Mouse (Mus musculus) erythroid progenitor cell, adult 5-6 weeks (primary cell): Measurements from ENCODE around the gene Bcan. TPM values are rescaled to one million over a fixed set of nuclear protein-coding genes. Genes with fewer than 3 reads are reported as not detected.

Experiments used
- ATAC-seq: replicated peaks from 2 replicates; pipeline ENCODE4 v1.8.0; 2016; ENCODE audit warnings: moderate number of reproducible peaks, mild to moderate bottlenecking, moderate TSS enrichment, inconsistent platforms; ENCODE audit not compliant: poor library complexity, low FRiP score, severe bottlenecking
- total RNA-seq, 2 experiments: library from RNA; stranded (forward) in 1 of 2; stranded (reverse) in 1 of 2; fragments of 150-400 nt in 1 of 2; fragments of 186-747, 209-891 nt in 1 of 2; gene quantifications; 2 replicates each; pipeline versions ENCODE4 v1.2.3 to v1.2.4; 2015 to 2017; ENCODE audit warnings: low replicate concordance in 2 of 2

Bcan gene
- total RNA-seq, 2 experiments from 2014 or later = not detected

DNA sequence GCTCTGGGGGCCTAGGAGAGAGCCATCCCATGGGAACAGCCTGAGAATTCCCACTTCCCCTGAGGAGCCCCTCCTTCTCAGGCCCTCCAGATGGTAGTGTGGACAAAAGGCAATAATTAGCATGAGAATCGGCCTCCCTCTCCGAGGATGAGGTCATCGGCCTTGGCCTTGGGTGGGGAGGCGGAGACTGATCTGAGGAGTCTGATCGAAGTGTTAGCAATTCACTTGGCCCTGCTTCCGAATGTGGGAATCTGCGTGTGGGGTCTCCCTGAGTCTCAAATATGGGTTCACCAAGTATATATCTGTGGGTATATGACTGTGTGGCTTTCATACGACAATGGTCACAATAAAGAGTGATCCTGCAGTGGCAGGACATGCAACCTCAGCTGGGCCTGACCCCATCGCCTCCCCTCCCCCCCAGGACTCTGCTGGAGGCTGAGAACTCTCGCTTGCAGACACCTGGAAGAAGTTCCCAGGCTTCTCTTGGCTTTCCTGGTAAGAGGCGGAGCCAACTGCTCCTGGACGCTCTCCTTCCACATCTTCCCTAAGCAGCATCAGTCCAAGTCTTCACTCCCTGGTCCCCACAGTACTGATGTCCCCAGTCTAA, 25.5 kb downstream of the Bcan start:
- ATAC-seq = no peak

DNA sequence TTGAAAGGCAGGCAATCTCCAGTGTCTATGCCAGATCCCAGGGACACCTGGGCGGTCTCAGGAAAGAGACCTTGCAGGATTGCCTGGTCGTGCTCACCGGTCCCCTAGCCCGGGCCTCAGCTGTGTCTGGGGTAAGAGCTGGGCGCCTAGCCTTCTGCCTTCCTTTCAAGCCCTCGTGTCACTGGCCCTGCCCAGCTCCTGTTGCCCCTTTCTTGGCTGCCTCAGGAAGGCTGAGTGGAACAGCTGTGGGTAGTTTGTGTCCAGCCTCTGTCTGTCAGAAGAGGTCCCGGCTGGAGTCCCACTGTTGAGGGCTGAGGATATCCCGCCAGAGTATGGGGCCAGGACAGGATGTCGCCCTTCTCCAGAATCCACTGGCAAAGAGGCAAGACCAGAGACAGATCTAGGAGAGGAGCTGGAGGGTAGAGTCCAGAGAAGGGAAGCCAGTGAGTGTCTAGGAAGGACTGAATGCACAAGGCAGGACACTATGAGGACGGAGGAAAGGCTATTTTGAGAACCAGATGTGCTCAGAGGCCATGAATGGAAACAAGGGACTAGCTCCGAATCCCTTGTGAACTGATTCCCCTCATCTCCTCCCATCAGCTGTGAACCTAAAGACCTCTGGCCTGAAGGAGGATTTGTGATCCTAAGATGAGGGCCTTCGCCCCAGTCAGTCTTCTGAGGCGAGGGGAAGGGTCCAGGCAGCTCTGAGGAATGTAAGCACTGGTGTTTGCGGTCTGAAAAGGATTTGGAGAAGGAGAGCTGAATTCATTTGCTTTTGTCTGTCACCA, 26.2 kb downstream of the Bcan start:
- no peak for ATAC-seq

DNA sequence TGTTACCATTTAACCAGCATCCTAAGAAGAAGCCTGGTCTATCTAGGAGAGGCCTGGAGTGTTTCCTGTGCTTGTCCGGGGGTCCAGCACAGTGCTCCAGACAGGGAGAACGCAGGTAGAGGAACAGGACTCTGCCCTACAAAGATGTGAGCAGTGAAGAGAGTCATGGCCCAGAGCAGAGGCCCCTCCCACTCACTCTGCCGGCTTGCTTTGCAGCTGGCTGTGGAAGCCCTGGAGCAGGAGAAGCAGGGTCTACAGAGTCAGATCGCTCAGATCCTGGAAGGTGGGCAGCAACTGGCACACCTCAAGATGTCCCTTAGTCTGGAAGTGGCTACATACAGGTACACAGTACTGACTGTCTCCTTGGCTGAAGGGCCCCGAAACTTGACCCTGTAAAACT, 27.3 kb downstream of the Bcan start:
- no peak for ATAC-seq

DNA sequence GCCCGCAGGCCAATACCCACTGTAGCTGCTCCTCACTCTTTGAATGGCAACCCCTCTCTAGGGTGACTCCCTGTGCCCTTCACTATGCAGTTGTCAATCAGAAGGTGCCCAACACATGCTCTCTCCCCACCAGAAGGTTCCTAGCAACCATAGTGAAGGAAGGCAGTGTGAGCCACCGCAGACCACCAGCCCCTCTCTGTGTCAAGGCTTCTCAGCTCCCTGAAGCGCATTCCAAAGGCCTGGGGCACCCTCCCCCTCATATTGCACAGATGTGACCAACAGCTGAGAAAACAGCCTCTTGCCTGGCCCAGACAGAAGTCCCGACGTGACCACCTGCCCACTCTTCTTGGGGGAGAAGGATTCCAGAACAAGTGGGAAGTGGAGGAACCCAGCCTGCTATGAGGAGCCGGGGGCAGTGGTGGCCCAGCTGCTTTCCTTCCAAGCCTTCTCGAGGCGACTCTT, 27.8 kb downstream of the Bcan start:
- no peak for ATAC-seq

DNA sequence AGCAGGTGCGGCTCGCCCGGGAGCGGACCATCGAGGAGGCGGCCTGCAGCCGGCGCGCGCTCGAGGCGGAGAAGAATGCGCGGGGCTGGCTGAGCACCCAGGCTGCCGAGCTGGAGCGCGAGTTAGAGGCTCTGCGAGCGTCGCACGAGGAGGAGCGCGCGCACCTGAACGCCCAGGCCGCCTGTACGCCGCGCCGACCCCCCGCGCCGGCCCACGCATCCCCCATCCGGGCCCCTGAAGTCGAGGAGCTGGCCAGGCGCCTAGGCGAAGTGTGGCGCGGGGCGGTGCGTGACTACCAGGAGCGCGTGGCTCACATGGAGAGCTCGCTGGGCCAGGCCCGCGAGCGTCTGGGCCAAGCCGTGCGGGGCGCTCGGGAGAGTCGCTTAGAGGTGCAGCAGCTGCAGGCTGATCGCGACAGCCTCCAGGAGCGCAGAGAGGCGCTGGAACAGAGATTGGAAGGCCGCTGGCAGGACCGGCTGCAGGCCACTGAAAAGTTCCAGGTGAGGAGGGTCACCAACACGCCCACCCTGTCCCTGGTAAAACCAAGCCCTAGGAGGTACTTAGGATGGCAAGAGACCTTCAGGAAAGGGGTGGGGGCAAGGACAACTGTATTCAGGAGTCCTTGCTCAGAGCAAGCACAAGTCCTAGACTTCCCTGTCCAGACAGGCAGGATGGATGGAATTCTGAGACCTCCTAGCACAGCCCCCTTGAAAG, 28.4 kb downstream of the Bcan start:
- no peak for ATAC-seq

DNA sequence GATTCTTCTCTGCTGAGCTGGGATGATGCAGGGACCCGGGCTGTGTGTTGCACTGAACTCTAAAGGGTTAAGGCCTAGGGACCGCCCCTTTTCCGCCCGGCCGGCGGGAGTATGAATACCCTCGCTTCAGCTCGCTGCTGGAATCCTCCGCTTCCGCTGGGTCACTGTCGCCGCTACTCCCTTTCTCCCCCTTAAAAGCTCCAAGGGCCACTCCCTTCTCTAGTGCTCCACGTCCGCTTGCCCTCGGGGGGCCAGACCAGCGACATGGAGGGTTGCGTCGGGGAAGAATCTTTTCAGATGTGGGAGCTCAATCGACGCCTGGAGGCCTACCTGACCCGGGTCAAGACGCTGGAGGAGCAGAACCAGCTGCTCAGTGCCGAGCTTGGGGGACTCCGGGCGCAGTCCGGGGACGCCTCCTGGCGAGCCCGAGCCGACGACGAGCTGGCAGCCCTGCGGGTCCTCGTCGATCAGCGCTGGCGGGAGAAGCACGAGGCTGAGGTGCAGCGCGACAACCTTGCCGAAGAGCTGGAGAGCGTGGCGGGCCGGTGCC, 29.0 kb downstream of the Bcan start, which contains the start of gene Nes:
Nes (plus strand) TSS at position 140 of the 550 bp plus-strand sequence.
- ATAC-seq = no peak

DNA sequence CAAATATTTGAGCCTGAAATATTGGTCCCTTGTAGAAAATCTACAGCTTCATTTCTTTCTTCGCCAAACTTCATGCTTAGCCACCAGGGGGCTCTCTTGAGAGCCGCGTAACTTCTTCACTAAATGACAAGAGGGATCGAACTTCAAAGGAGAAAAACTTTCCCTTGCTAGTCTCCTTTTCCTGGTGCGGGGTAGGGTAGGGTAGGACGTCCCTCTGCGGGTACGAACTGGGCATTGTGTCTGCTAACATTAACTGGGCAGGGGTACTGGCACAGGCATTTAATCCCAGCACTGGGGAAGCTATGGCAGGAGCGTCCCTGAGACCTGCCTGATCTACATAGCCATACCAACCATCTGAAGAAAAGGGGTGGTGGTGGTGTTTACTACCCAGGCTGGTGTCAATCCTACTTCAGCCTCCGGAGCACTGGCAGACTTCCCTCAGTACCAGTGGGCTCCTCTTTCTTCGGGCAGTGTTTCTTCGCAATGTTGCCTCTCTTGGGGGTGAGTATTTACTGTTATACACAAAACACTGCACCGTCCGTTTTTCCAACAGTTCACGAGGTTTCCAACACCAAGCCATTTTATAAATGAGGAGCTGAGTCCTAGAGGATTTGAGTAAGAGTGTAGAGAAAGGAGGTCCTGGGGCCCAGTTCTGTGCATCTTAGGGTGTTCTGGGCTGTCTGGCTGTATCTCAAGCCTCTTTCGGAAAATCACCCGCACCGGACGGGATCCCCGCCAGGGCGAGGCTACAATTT, 29.7 kb downstream of the Bcan start:
- ATAC-seq = no peak

DNA sequence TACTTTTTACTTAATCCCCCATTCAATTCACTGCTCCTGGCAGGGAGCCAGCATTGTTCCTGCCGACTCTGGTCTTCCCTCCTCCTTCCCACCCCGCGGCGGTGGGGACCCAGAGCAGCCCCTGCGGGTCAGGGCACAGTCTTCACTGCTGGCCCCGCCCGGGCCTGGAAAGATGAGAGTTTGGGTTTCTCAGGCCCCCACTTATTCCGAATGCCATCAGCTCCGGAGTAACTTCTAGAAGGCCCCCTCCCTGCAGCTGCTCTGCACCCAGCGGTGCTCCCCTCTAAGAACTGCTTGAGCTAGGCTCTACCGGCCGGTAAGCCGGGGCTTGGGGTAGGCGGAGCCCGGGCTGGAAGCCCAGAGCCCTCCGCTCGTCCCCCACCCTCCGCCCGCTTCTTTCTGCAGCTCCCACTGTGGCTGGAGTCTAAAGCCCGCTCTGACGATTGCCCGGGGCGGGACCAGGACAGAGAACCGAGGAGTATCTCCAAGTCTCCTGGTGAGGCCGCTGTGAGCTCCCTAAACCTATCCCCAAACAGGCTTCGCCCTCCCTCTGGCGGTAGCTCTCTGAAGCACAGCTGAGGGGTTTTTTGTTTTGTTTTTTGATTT, 39.3 kb downstream of the Bcan start:
- ATAC-seq = peak; percentile 82

DNA sequence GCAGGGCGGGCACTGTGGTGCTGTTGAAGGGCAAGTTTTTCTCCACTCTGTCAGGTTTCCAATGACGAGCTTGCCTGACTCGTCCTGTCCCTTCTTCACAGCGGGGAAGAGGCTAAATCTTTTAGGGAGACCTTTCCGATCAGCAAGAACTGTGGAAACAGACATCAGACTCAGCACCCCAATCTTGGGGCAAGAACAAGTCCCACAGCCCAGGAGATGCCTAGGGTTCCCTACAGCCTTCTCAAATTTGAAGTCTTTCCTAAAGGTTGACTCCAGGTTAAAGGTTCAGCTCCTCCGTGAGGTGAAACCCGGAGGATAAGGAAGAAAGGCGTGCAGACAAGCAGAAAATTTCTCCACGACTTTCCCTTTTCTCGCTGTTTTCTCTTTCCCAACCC, 39.8 kb downstream of the Bcan start:
- no peak for ATAC-seq

DNA sequence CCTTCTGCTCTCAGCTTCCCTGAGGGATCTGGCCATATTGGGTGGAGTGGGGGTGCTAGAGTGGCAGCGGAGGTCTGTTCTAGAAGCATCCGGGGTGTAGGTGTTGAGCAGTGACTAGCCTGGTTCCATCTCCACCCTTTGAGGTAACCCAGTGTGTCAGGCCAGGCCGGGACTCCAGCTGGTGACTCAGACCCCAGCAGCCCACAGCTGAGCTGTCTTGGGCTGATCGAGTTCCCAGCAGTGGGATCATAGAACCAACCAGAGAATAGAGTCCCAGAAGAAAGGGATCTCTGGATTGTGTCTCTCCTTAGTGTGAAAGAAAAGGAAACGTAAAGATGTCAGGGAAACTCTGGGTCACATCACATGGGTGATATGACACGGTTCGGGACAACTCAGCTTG, 40.7 kb downstream of the Bcan start:
- no peak for ATAC-seq

DNA sequence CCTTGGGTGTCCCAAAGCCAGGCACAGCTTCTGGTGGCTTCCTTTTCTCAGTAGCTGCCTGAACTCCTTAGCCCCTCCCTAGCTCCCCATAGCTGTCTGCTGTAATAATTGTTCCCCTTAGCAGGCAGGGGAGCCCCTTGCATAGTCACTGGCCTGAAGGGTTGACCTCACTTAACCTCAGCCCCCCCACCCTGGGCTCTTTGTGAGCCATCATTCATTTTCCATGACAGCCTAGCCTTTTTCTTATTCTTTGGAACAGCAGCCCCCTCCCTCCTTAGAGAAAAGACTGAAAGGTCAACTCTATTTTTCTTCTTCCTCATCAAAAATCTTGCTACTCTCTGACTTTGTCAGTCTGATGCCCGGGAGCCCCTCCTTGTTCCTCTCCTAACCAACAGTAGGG, 41.1 kb downstream of the Bcan start:
- no peak for ATAC-seq

DNA sequence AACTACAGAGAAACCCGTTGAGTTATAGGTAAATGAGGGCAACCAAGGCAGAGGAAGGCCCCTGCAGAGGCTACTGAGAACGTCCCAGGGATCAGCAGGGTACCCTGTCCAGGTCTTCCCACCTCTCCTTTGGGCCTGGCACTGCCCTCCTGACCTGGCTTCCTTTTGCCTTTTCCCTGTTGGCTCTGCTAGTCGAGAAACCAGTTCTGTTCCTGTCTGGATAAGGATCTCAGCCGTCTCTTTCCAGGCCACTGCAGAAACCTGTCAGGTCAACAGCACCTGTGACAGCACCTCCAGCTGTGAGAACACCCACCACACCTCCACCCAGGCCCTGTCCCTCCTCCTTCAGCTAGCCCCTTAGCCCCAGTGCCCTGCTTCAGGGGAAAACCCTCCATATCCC, 41.6 kb downstream of the Bcan start:
- ATAC-seq = no peak

DNA sequence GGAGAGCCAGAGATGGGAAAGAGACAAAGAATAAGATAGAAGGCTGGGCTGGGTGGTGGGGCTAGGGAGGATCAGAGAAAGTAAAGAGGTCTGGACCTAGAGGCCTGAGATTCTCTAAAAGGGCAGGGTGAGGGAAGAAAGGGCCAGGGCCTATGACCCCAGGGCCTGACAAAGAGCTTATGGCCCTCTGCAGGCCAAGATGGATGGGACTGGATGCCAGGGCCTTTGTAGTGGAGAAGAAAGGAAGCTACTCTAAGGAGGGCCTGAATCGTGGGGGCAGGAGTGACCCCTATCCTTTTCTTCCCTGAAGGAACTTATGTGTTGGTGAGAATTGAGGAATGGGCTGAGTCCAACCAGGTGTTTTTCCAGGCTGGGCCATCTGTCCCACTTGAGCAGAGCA, 42.0 kb downstream of the Bcan start:
- no peak for ATAC-seq

DNA sequence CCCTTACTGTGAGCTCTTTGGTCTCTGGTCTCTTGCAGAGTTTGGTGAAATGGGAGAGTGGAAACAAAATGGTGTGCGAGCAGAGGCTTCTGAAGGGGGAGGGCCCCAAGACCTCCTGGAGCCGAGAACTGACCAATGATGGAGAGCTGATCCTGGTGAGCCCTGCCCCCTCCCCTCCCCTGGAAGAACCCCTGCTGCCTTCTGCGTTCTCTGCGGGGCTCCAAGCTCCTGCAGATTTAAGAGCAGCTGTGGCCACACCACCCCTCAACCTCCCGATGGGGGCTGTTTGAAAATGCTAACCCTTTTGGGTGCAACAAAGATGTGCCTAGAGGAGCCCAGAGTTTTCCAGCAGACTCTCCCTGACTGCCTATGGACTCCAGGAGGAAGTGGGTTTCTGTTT, 47.6 kb downstream of the Bcan start:
- ATAC-seq = no peak

DNA sequence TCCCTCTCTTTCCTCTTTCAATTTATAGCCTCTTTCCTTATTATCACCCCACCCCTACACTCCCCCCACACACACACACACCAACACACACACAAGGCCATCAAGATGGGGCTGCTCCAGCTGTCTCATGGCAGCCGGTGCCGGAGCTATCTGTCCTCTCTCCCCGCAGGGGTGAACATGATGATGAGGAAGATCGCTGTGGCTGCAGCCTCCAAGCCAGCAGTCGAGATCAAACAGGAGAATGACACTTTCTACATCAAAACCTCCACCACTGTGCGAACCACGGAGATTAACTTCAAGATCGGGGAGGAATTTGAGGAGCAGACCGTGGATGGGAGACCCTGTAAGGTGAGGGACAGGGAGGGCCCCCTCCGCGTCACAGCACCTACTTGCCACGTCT, 48.1 kb downstream of the Bcan start:
- no peak for ATAC-seq

DNA sequence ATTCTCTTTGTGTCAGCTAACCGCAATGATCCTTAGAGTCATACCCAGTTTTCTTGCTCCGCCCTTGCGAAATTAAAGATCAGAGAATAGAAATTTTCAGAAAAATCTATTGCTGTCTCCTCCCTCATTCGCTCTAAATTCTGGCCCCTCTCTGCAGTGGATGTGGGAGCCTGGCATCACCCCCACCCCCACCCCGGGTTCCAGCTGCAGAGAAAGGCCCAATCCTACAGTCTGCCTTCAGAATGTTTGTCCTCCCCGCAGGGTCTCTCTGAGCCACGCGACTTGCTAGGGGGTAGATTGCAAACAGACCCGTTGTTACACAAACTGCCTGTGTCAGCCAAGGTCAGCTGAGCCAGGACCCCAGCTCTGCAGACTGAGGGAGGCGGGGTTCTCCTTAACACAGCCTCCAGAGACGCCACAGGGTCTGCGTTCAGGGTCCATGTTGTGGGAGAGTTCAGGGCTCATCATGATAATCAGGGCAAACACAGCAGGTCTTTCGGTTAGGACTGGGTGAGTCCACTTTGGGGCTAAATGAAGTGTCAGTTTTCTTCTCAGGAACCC, 50.0 kb downstream of the Bcan start:
- ATAC-seq = no peak

DNA sequence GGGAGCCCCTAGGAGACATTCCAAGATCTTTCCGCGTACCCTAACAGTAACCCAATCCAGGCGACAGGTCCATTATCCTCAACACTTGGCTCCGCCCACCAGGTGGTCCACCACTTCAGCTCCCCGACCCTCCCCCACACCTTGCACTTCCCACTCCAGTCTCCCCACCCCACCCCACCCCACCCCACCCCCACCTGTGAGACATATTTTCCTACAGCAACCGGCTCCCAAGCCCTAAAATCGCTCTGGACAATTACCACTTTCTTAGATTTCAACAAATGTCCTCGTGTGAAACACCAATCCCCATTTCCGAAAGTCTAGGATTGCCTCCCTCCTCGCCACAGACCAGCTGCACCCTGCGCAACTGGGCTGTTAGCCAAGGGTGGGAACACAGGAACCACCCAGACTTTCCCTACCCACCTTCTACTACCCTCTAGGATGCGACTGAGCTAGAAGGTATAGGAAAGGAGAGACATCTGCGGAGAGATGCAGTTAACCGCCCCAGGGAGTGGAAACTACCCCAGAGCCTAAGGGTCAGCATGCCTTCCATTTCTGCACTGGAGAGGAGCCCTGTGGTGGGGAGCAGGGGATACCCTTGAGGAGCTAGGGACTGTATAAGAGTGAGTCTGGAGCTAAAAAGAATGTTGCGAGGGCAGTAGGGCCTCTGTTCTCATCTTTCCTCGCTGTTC, 50.6 kb downstream of the Bcan start:
- no peak for ATAC-seq

DNA sequence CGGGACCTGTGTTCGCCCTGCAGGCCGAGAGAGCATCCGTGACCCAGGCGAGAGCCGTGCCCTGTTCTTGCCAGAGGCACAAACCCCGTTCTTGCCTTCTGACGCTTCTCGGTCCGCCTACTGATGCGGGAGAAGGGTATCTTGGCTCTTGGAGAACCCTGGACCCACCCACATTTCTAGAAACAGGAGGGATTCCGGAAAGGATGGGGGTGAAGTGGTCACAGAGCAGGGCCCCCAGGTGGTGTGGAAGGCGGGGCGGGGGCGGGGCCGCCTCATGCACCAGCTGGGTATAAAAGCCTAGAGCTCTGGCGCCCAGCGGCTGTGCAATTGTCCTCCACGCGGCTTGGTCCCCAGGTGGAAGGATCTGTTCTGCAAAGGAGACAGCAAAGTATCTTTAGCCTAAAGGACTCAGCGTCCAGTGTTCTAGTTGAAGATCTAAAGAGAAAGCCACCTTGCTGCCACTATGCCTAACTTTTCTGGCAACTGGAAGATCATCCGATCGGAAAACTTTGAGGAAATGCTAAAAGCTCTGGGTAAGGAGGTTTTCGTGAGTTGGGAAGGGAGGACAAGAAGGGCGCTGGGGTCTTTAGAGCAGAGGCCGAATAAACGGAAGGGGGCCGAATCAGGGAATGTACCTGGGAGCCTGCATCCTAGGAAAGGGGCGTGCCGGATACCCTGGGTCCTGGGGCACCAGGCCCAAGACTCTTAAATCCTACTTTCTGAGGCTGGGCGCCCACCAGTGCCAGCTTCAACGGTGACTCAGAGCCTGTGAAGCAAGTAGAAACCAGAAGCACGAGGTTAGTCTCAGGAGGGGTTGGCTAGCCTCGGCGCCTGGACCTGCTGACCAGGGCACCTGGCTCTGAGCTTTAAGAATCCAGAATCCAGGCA, 51.4 kb downstream of the Bcan start, which contains the start of gene Crabp2:
Crabp2 (plus strand) TSS at position 289 of the 888 bp plus-strand sequence.
- ATAC-seq = no peak
